Mouse (Mus musculus): ENCODE measurements around the gene Tfap4.

- no peak for TF ChIP-seq CTCF (IDR thresholded peaks at IDR 0.05; ENCODE audit: control insufficient read depth, insufficient read depth, insufficient read length)
- TF ChIP-seq MAX (IDR thresholded peaks at IDR 0.05), result no peak
Measured at GRCm38 (mm10) chr16:4547611-4548010, 12.0 kb downstream of the Tfap4 start.

All from C2C12 (cell line).